Mouse (Mus musculus) heart, adult 2 months (tissue): ENCODE measurements around the gene Bfar. TPM values are rescaled to one million over a fixed set of nuclear protein-coding genes. Genes with fewer than 3 reads are reported as not detected.

Source experiments
- DNase-seq, 2 experiments: peaks; one replicate each; pipeline ENCODE4 v3.0.0; 2021
- H3K27ac ChIP-seq: fragments of 200-600 bp; 2 replicates; pipeline ENCODE4 v1.8.1; 2022
- H3K27me3 ChIP-seq: fragments of 200-500 bp; 2 replicates; pipeline ENCODE4 v1.6.1; 2012; ENCODE audit warnings: mild to moderate bottlenecking, low read length, inconsistent platforms, mixed read lengths; ENCODE audit not compliant: control insufficient read depth, insufficient read depth
- H3K36me3 ChIP-seq: fragments of 200-500 bp; 2 replicates; pipeline ENCODE4 v1.6.1; 2012; ENCODE audit warnings: low read length, inconsistent platforms; ENCODE audit not compliant: control insufficient read depth, insufficient read depth
- H3K4me1 ChIP-seq: fragments of 200-500 bp; 2 replicates; pipeline ENCODE4 v1.6.1; 2011; ENCODE audit warnings: low read length; ENCODE audit not compliant: control insufficient read depth, insufficient read depth
- H3K4me3 ChIP-seq: fragments of 200-600 bp; 2 replicates; pipeline ENCODE4 v1.8.1; 2022
- H3K79me2 ChIP-seq: fragments of 200-500 bp; replicated peaks from 2 replicates; pipeline ENCODE4 v1.6.1; 2012; ENCODE audit warnings: mild to moderate bottlenecking, inconsistent platforms, low read length, moderate library complexity, mixed read lengths; ENCODE audit not compliant: control insufficient read depth, insufficient read depth
- H3K9ac ChIP-seq: fragments of 200-500 bp; 2 replicates; pipeline ENCODE4 v1.6.1; 2012; ENCODE audit warnings: low read depth, mild to moderate bottlenecking, control low read depth, inconsistent platforms, low read length, mixed read lengths
- CTCF ChIP-seq: fragments of 200-600 bp; IDR thresholded peaks from 2 replicates; pipeline ENCODE4 v1.8.1; 2022; ENCODE audit warnings: antibody characterized with exemption, mild to moderate bottlenecking, moderate library complexity
- EP300 ChIP-seq: fragments of 200-500 bp; IDR thresholded peaks from 2 replicates; pipeline ENCODE4 v1.6.1; 2011; ENCODE audit warnings: low read depth, low read length, control low read depth; ENCODE audit not compliant: insufficient read depth
- POLR2A ChIP-seq: fragments of 200-500 bp; IDR thresholded peaks from 2 replicates; pipeline ENCODE4 v1.6.1; 2011; ENCODE audit warnings: mild to moderate bottlenecking, low read depth, low read length, control low read depth; ENCODE audit not compliant: insufficient read depth
- WGBS: fragments of 180-500 bp; shearing (Covaris S2); methylation state at CpG from one replicate; pipeline ENCODE4 v1.1.7; 2018; 5-methylcytosine and 5-hydroxymethylcytosine counted together
- intact Hi-C: fragments of 180-260 bp; cut with DNase I; formaldehyde crosslinking; loops from one replicate; pipeline ENCODE4 v1.15.1; 2025
- polyA plus RNA-seq: library from polyadenylated mRNA; depleted of rRNA; stranded (reverse); fragments of >200 nt; gene quantifications from 2 replicates; pipeline ENCODE4 v1.2.3, GENCODE M21; 2012
- total RNA-seq, 2 experiments: library from RNA; stranded (reverse); gene quantifications; 2 replicates each; pipeline ENCODE4 v1.2.3; 2021

The Bfar gene
- total and polyA plus RNA-seq, 3 experiments: 35.2 to 51.6 (median 41.8) TPM

DNA sequence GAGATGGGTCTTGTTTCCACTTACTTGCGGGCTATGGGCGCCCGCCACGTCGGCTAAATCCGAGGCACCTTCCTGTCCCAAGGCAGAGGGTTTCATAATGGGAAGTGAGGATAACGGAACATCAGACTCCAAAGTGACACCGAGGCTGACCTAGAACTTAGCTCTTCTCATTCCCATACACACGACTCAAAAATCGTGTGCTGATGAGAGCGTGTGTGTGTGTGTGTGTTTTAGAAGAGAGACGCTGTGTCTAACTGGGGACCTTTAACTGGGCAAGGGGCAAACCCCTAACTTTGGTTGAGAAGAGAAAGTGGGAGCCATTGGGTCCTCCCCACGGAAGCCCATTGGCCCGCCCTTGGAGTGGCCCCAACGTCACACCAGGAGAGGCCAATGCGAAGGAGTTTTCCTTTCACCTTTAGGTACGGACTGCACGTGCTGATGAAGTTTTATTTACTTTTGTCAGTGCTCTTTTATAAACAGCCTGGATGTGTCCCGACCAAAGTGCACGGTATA, 784 bp downstream of the Bfar start:
- Histone ChIP-seq H3K27me3 (no peaks in the 10 kb centered on the region), H3K9ac (peak overlapping the region; percentile 95), H3K36me3 (peaks cover 17% of the 10 kb centered on the region), H3K4me3 (peak overlapping the region; percentile 97), H3K4me1 (peaks cover 10% of the 10 kb centered on the region), H3K27ac (peak overlapping the region; percentile 94), H3K79me2 (peaks cover 1% of the 10 kb centered on the region)
- TF ChIP-seq POLR2A: no peak; the same call in 1 of the 2 replicates
- 0 out of 2 replicates have a peak, but pooled peaks have one; percentile 5 for TF ChIP-seq EP300
- no peak for TF ChIP-seq CTCF
- DNase-seq: peak; percentile 70 to 75
- WGBS: under 1% methylated on average over 20 of the region's 20 CpGs
- intact Hi-C loops: loop anchor here (5.0 kb wide), 2 partner anchors 110 to 145 kb away; partner anchors contain the start of genes Ntan1 and Rrn3

DNA sequence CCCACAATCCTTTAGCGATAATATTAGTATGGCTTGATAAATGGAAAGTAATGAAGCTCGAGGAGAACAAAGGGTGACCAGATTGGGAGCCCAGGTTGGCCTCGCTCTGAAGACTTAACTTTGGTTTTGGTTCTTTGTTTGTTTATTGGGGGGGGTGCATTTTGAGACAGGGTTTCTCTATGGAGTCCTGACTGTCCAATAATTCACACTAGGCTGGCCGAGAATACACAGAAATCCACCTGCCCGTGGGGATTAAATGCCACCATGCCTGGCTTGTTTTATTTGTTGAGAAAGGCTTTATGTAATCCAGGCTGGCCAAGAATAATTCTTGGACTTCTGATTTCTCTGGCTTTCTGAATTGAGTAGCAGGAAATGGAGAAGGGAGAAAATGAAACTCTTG, 1.5 kb downstream of the Bfar start:
- H3K27me3 ChIP-seq: no peaks in the 10 kb centered on the region
- no peak for DNase-seq
- peaks cover 10% of the 10 kb centered on the region for H3K4me1 ChIP-seq
- H3K27ac ChIP-seq: no peak overlapping the region
- H3K79me2 ChIP-seq: peaks cover 3% of the 10 kb centered on the region
- TF ChIP-seq POLR2A (no peak), CTCF (no peak), EP300 (no peak)
- 71% methylated on average over 5 of the region's 5 CpGs for WGBS
- intact Hi-C loops: loop anchor here (5.0 kb wide), 2 partner anchors 109 to 144 kb away; partner anchors contain the start of genes Ntan1 and Rrn3
- H3K9ac ChIP-seq: no peak overlapping the region
- no peak overlapping the region for H3K4me3 ChIP-seq
- H3K36me3 ChIP-seq: peaks cover 19% of the 10 kb centered on the region

DNA sequence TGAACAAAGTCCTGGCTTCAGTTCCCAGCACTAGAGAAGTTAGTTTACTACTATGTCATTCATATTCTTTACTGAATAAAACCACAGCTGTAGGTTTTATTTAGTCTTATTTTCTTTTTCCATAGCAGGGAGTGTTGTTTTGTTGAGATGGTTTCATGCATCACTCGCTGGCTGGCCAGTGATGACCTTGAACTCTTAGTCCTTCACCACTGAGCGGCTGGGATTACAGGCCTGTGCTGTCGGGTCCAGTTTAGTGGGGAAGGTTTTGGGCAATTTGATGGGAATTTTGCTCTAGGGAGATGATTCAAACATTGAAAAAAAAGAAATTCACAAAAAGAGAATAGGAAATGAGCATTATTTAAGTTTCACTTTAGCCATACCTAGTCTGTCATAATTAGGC, 2.9 kb downstream of the Bfar start:
- Histone ChIP-seq H3K27ac (no peak overlapping the region), H3K4me3 (no peak overlapping the region), H3K9ac (no peak overlapping the region), H3K36me3 (peaks cover 26% of the 10 kb centered on the region), H3K27me3 (no peaks in the 10 kb centered on the region), H3K79me2 (peaks cover 3% of the 10 kb centered on the region), H3K4me1 (peaks cover 8% of the 10 kb centered on the region)
- 81% methylated on average over 3 of the region's 3 CpGs for WGBS
- intact Hi-C loops: loop anchor here (5.0 kb wide), 2 partner anchors 108 to 143 kb away; partner anchors contain the start of genes Ntan1 and Rrn3
- TF ChIP-seq CTCF: no peak
- no peak for TF ChIP-seq EP300
- TF ChIP-seq POLR2A: no peak
- DNase-seq: no peak

DNA sequence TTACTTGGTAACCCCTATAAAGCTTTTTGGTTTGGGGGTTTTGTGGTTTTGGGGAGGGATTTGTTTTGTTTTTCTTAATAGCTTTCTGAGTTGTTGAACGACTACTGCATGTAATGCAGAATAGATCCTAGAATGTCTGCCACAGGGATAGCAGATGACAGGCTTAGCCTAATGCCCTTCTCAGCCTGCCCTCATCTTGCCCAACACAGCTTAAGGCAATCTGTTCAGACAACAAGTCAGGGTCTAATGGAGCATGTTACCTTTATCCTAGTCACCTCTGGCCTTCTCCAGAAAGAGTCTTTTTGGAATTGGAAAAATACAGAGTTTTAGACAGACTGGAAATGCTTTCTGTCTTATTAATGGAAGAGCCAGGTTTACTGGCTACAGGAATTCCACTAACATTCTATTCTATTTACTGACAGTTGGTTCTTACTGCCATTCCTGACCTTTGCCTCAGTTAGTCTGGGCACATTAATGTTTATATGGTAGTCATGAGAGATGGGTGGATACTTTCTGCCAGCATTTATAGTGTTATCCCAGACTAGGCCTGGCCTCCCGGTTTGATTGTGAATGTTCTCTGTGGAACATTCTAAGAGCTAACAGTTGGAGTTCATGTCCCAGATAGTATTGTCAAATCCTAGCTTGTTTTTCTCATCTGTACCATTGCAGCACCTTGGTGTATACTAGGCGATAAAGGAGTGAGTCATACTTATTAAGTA, 7.1 kb downstream of the Bfar start:
- Histone ChIP-seq H3K4me1 (peaks cover 1% of the 10 kb centered on the region), H3K79me2 (peaks cover 5% of the 10 kb centered on the region), H3K27me3 (no peaks in the 10 kb centered on the region), H3K9ac (no peak overlapping the region), H3K27ac (peak overlapping the region; percentile 29), H3K4me3 (no peak overlapping the region), H3K36me3 (peaks cover 21% of the 10 kb centered on the region)
- WGBS: 67% methylated on average over 3 of the region's 3 CpGs
- DNase-seq: no peak
- TF ChIP-seq EP300: no peak
- TF ChIP-seq POLR2A: no peak
- no peak for TF ChIP-seq CTCF
- intact Hi-C loops: no loop called here

DNA sequence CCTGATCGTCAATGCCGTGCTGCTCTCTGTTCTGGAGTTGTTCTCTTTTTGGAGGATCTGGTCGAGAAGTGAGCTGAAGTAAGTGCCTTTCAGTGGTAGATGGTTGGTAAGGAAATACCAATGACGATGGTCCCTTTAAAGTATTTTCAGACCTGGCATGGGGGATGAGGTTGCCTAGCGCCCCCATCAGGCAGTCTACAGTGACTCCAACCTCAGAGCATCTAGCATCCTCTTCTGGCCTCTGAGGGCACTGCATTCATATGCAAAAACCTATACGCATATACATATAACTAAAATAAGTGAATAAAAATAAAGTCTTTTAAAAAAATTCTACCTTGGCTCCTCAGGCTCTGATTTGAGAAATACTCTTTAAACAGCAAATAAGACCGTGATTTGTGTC, 27.3 kb downstream of the Bfar start:
- WGBS: 93% methylated on average over 7 of the region's 7 CpGs
- no peak overlapping the region for H3K27ac ChIP-seq
- H3K9ac ChIP-seq: no peak overlapping the region
- DNase-seq: no peak
- no peaks in the 10 kb centered on the region for H3K4me1 ChIP-seq
- peak; percentile 37 for TF ChIP-seq CTCF
- no peak for TF ChIP-seq EP300
- H3K4me3 ChIP-seq: no peak overlapping the region
- intact Hi-C loops: no loop called here
- peaks cover 8% of the 10 kb centered on the region for H3K36me3 ChIP-seq
- no peaks in the 10 kb centered on the region for H3K27me3 ChIP-seq
- H3K79me2 ChIP-seq: no peaks in the 10 kb centered on the region; the same call in 1 of the 2 replicates

DNA sequence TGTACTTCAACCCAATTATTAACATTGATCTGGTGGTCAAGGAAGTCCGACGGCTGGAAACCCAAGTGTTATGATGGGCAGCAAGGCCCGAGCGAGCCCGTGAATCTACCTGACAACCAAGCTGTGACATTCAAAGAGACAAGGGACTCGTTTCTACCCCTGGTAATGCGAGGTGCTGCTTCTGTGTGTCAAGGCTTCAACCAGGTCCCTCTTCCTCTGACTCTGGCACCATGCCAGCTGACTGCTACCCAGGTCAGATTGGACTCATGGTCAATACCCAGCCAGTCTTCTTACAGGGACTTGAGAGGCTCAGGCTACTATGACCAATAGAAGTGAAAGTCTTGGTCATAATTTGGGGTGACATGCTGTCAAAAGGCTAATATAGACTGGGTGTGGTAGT, 30.5 kb downstream of the Bfar start:
- H3K27me3 ChIP-seq: no peaks in the 10 kb centered on the region
- H3K4me1 ChIP-seq: no peaks in the 10 kb centered on the region
- no peak overlapping the region for H3K4me3 ChIP-seq
- H3K36me3 ChIP-seq: peaks cover 8% of the 10 kb centered on the region
- WGBS: 95% methylated on average over 7 of the region's 7 CpGs
- TF ChIP-seq CTCF (no peak), POLR2A (no peak), EP300 (no peak)
- no peaks in the 10 kb centered on the region; the same call in 1 of the 2 replicates for H3K79me2 ChIP-seq
- intact Hi-C loops: no loop called here
- DNase-seq: no peak
- H3K27ac ChIP-seq: no peak overlapping the region
- H3K9ac ChIP-seq: no peak overlapping the region
